Mouse (Mus musculus) urinary bladder, postnatal 36 days (tissue): ENCODE data around the gene Mynn.
"Not testable (repeated sequence)": the region's sequence is repeated elsewhere in the genome, so short reads cannot be mapped to it uniquely, and the experiment has no call there.

Experiments
- DNase-seq, 2 experiments: peaks; one replicate each; pipeline ENCODE4 v3.0.0; 2022; ENCODE audit warnings: low spot score in 2 of 2, mixed read lengths in 1 of 2

Gene Mynn

GRCm38 (mm10) chr3:30602065-30602739 is at the start of gene Mynn:
Gene Mynn (plus strand): TSS chr3:30602065.
- DNase-seq: peak; percentile 95 to 97

DNA sequence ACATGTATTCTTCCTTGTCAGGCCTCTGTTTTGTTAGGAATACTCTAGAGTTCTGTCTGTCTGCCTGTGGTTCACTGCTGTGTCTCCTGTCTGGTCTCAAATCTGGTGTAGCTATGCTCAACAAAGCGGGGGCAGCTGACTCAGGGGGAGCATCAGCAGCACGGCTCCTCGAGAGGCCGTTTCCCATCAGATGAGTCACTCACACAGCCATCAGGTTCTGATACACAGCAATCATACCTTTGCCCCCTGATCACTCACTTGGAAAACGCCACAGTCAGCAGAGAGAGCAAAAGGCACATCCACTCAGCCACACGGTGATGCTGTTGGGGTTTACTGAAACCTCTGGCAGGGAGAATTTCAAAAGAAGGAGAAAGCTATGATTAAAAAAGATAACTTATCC is 48.1 kb upstream of the Mynn start:
- no peak for DNase-seq

DNA sequence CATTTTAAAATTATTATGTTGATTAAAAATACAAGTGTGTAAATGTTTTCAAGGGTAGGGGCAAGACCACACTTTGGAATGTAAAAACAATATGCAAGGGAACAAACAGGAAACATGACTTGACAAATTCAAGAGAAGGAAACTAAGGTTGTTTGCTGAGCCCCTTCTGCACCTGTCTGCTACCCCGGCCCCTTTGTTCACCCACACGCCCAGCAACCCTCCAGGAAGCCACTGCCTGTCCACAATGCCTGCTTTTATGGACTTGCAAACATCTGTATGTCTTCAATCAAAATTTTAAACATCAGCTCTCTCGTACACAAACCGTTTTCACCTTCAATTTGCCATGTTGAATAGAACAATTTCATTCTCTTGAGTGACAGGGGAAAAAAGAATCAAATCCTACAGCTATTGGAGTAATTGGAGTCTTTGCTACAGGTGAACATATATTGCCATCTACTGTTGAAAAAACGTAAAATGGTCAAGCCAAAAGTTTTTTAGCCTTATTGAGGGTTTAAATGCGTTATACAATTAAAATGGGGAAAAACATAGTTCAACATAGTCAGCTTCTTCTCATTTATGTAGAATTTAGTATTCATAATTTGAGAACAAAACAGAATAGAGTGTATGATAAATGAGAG is 41.1 kb upstream of the Mynn start:
- no peak for DNase-seq

- not testable (repeated sequence) for DNase-seq
Measured at GRCm38 (mm10) chr3:30566333-30566732, 35.5 kb upstream of the Mynn start.

- DNase-seq: no peak
Measured at GRCm38 (mm10) chr3:30573549-30573948, 28.3 kb upstream of the Mynn start.

- DNase-seq: no peak
Measured at GRCm38 (mm10) chr3:30588865-30589264, 13.0 kb upstream of the Mynn start.

DNA sequence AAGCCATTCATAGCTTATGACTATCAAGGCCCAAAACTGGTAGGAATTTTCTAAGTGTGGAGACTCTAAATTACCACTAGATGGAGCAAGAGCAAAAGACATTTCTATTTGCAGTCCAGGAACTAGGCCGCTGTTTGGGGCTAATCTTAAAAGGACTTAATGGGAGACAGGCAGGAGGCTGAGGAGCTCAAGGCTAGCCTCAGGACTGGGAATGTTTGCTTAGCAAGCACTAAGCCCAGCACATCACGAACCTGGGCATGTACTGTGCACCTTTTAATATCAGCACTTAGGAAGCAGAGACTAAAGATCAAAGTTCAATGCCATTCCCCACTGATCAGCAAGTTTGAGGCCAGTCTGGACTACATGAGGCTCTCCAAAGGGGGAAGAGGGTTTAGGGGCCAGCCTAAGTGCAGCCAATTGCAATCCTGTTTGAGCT is 9.4 kb upstream of the Mynn start:
- no peak for DNase-seq

- no peak for DNase-seq
Measured at GRCm38 (mm10) chr3:30593719-30594485, 8.0 kb upstream of the Mynn start.

GRCm38 (mm10) chr3:30595111-30595832 is 6.6 kb upstream of the Mynn start:
- peak in 1 of 2 experiments; percentile 29 for DNase-seq

GRCm38 (mm10) chr3:30597271-30597670 is 4.6 kb upstream of the Mynn start:
- no peak for DNase-seq

DNA sequence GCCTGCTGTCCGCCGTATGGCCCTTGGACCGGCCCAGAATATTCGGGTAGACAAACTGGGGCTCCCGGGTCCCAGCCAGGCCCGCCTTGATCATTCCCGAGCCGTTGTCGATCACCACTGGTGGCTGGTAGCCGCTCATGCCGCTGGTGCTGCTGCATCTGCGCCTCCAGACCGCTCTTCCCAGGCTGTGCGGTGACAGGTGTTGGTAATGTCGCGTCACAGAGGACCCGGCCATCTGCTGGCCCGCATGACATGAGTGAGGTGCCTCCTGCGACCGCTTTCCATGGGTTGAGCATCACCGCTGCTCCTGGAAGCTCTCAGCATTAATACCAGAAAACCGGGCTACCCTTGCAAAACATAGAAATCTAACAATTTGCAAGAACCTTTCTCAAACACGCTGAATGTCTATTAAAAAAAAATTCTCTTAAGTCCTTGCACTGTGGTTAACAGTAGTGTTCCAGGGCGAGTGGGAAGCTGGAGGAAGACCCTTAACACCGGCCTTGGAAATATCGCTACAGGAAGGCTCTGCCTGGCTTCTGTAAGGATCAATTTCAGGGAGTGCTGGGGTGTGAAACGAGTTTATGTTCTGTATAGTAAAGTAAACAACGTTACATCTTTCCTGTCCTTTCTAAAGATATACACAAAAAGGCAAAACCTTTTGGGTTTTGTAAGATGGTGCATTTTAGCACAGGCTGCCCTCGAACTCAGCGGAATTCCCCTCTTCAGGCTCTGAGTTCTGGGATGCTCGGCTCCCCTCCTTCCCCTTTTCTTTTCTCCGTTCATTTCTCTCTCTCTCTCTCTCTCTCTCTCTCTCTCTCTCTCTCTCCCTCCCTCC is 1.9 kb upstream of the Mynn start, which contains the start of gene Actrt3:
Gene Actrt3 (minus strand): TSS at position 229 of the 835 bp plus-strand sequence.
- DNase-seq: no peak

- DNase-seq: no peak
Measured at GRCm38 (mm10) chr3:30600717-30601116, 1.1 kb upstream of the Mynn start.

DNA sequence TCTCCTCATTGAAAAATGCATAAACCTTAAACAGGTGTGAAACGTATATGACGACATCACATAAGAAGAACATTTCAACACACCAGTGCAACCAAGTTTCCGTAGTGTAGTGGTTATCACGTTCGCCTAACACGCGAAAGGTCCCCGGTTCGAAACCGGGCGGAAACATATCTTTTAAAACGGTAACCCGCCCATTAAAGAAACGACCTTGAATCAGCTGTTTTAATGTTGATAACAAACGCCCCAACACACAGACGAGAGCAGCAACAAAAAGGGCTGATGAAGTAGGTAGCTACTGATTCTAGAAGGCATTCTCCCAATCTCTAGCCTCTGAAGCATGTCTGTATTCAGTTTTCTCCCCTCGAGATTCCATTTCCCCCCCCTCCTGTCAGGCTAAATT is 690 bp upstream of the Mynn start:
- peak; percentile 80 to 82 for DNase-seq

DNA sequence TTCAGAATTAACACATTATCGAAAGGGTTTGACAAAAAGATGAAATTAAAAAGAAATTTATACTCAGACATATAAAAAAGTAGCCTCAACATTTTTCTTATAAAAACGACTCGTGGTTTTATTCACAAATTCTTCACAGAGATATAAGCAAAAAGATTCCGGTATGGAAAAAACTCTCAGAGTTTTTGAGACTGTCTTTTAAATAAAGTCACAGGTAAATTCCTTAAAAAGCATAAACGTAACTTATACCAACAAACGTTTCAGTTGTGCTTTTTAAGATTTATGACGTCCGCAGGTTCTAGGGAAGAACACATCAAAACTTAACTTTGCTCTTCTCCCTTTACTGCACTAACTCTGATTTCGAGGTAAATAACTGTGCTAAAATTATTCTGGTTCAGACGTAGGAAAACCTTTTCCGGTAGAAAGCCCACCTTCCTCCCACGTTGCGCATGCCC is 228 bp upstream of the Mynn start:
- no peak for DNase-seq

- DNase-seq: peak in 1 of 2 experiments; percentile 69
Measured at GRCm38 (mm10) chr3:30602740-30603098, 854 bp downstream of the Mynn start.

DNA sequence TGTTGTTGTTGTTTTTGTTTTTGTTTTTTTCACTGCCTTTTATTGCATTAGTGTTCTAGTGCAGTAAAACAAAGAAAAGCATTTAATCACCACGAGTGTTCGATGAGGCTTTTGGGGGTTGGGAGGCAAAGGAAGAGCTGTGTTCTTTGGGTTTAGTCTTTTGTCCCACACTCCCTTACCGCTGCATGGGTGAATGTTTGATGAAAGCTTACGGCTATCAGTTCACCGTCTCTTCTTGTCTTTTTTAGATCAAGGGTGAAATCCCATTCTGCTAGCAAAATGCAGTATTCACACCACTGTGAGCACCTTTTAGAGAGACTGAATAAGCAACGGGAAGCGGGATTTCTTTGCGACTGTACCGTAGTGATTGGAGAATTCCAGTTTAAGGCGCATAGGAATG is 1.4 kb downstream of the Mynn start:
- no peak for DNase-seq

- DNase-seq: no peak
Measured at GRCm38 (mm10) chr3:30608999-30609398, 7.1 kb downstream of the Mynn start.

DNA sequence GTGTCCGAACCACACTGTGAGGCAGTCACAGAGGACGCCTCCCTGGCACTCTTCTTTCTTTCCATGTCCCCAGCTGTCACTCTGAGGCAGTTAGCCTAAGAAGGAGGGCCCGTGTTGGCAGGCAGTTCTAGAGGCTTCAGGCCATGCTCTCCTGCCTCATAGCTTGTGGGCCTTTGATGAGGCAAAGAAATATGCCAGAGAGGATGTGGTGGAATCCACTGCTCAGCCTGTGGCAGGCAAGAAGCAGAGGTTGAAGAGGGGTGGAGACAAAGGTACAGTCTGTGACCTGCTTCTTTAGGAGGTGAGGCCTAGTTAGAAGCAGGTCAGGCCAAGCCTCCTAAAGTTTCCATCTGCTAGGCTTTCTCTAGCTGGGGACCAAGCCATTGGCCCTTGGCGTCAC is 9.1 kb downstream of the Mynn start:
- no peak for DNase-seq

DNA sequence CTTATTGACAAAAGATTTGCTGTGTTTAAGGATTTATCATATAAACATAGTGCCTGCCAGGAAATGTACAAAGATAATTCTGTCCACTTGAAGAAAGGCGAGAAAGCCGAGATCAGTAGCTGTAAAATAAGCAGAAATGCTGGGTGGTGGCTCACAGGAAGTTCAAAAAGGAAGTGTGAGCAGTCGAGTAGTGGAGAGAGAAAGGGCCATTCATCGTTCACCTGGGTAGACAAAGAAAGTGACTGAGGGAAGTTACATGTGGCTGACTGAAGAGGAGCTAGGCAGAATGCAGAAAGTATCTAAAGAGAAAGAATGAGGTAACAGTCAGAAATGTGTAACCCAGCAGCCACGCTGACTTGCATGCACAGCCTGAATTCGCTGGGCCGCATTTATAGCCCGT is 18.3 kb downstream of the Mynn start:
- DNase-seq: no peak

DNA sequence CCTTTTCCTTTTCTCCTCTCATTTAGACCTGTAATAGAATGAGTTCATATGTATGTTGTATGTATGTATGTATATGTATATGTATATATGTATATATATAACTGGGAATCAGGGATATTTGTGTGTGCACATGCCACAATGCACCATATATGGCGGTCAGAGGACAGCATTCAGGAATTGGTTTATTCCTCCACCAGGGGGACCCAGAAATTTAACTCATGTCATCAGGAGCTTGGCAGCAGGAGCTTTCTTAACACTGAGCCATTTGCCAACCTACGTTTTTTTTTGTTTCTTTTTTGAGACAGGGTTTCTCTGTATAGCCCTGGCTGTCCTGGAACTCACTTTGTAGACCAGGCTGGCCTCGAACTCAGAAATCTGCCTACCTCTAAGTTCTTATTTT is 31.8 kb downstream of the Mynn start:
- no peak for DNase-seq

- DNase-seq: no peak
Measured at GRCm38 (mm10) chr3:30635629-30636028, 33.8 kb downstream of the Mynn start.
